Mouse (Mus musculus): Measurements from ENCODE around the gene Hoxa1.
A peak's percentile ranks its signal among the peaks of the same experiment; 100 is the strongest.

The Hoxa1 gene

DNA sequence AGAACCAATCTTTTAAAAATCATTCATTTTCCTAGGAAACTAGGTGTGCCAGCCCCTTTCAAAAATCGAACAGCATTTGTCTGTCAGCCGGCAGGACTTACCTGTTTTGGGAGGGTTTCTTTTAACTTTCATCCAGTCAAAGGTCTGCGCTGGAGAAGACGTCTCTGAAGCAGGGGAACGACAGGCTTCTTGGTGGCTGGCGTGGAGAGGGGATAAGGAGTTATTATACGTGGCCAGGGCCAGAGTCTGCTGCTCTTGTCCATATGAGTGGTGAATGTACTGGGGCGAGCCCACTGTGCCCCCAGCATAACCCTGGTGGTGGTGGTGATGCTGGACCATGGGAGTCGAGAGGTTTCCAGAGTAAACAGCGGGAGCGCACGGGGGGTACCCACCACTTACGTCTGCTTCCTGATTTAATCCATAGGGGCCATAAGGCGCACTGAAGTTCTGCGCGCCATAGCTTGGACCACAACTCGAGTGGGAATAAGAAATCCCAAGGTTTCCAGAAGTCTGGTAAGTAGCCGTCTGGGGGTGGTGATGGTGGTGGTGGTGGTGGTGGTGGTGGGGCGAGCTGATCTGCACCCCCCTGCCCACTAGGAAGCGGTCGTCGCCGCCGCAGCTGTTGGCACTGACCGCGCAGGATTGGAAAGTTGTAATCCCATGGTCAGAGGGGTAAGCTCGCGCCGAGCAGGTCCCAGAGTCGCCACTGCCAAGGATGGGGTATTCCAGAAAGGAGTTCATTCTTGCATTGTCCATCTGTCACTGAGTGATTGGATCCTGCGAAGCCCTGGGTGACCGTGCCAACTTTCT lies 446 bp downstream of the Hoxa1 start:
- no peak for DNase-seq (ENCODE audit: low spot score)

GRCm38 (mm10) chr6:52156551-52157200 lies 1.4 kb downstream of the Hoxa1 start:
- DNase-seq (ENCODE audit: low spot score): no peak

DNA sequence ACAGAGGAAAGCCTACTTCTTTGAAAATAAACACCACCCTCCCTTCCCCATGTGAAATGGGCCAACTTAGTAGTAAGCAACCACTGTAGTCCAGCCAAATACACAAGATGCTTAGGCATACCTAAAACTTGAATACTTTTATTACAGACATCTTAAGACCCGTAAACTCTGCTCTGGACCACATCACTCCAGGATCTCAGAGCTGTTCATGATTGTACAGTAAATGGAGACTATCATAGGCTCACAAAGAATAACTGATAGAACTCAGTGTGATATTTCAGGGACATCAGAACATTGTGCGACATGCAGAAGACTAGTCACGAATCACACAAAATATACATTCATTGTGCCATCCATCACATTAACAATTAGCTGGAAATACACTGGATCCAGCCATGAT lies 2.6 kb downstream of the Hoxa1 start:
- DNase-seq (ENCODE audit: low spot score): no peak

GRCm38 (mm10) chr6:52154044-52154443 lies 4.1 kb downstream of the Hoxa1 start:
- no peak for DNase-seq (ENCODE audit: low spot score)

DNA sequence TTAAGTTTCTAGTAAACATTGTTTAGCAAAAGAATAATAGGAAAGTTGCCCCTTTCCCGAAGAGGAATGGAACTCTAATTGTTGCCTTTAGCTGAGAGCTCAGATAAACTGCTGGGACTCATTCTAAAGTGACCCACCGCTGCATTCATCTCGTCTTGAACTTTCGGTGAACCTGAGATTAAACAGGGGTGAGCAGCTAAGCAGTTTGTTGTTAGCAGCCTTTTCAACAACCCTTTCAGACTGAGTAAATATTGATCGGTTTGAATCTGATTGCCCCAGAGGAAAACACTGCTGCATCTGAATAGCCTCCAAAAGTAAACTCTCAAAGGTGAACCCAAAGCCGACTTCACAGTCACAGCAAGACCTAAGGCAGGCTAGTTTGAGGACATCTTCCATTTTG lies 4.8 kb downstream of the Hoxa1 start:
- DNase-seq (ENCODE audit: low spot score): no peak

DNA sequence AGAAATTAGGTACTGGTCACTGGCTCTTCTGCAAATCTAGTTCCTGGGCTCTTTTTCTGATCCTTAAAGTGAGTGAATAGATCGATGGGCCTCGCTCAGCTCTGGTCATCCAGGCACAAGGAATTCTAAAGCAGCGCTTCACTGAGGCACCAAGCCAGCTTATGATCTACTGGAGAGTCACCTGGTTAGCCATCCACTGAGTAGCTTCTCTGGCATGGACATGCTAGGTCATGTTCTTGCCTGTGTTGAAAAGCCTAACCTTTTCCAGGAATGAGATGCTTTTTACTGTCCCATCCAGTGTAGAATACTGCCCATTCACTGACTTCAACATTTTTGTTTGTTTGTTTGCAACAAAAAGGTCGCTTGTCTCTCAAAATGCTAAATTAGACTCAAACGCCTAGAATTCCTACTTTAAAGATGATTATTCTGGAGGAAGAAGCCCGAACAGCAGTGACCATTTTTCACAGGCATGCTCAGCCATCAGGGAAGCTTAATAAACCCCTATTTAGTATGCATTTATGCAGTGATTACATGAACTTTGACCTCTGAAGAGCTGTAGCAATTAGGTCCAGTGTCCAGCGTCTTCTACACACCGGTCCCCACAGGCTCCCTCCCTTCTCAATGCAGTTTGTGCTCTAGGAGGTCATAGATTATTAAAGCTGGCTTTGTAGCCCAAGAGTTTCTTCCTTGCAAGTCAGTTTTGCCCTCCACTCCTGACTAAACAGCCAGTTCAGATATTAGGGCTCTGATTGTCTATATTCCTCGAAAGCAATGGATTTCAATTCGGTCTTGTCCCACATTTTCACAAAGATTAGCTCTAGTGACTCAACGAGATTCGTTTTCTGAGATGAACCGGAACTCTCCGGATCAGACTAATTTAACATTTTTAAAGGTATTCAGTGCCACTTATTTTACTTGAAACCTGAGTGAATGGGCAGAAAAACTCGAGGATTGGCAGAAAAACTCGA lies 5.6 kb downstream of the Hoxa1 start:
- no peak for DNase-seq (ENCODE audit: low spot score)

DNA sequence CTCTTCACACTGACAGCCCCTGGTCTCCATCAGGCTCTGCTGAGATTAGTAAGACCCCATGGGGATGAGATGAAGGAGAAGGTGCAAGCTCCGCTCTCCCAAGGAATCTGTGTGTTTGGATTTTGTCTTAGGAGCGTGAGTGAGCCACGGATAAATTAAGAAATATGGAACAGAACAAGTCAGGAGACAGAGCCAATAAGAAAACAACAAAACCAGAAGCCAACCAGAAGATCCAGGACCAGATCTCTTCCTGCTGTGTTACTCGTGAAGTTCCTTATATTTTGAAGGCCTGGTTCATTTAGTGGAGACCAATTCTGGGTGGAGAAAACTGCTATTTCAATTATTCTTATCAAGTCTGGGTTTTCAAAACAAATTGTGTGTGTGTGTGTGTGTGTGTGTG lies 6.5 kb downstream of the Hoxa1 start:
- no peak for DNase-seq (ENCODE audit: low spot score)

DNA sequence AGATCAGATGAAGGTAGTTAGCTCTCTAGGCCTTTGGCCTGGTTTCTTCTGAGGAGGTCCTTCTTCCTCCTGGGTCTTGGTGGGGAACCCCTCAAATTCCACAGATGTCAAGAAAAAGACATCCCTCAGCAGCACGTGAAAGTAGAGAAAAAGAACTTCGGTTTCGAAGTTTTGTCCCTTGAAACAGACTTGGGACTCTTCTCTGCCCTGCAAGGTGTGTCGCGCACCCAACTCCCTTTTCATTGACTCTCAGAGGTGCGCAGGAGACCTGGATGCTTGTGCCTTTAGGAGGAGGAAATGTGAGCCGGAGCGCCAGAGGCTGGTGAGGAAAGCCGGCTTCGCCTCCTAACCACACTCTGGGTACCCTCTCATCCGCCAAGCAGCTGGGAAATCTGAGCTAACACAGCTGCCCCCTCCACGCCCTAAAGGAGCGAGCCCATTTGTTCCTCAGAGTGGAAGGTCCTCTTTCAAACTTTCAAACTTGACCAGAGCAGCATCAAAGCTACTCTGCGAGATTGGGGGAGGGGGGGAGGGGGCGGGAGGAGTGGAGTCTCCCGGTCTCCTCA lies 7.6 kb downstream of the Hoxa1 start:
- DNase-seq (ENCODE audit: low spot score): no peak

GRCm38 (mm10) chr6:52139115-52139514 lies 19.0 kb downstream of the Hoxa1 start:
- DNase-seq (ENCODE audit: low spot score): no peak

DNA sequence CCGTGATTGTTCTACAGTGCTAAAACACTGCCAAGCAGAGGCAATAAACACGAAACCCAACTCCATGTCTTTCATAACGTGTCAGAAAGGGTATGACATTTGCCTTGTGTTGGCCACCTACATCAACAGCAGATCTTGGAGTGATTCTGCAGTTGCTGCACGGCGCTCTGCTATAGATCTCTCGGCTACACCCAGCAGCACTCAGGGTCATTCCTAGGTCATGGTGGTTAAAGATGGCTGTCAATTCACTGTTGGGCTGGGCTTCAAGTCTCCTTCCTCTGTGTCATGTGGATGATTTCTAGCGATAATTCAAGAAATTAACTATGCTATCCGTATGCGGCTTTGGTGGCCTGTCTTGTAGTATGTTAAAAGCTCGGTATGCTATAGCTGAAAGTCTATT lies 19.5 kb downstream of the Hoxa1 start:
- DNase-seq (ENCODE audit: low spot score): no peak

GRCm38 (mm10) chr6:52137841-52138535 lies 20.1 kb downstream of the Hoxa1 start:
- DNase-seq (ENCODE audit: low spot score): no peak

- no peak for DNase-seq (ENCODE audit: low spot score)
Observed at GRCm38 (mm10) chr6:52123673-52124072, 34.4 kb downstream of the Hoxa1 start.

DNA sequence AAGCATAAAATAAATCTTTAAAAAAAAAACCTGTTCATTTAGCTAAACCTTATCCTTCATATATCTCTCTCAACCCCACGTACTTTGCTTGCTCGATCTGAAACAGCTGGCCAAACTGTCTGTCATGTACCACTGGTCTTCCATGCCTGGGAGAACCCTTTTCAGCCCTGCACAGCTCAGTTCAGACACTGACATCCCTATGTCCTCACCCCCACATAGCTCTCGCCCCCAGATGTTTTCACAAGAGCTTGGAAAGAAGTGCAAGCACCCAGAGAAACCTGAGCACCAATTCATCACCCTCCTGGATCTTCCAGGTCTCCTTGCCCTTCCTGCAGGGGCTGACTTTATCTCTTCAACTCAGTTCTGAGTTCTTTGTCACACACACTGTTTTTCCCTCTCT lies 36.9 kb downstream of the Hoxa1 start:
- no peak for DNase-seq (ENCODE audit: low spot score)

- DNase-seq (ENCODE audit: low spot score): no peak
Observed at GRCm38 (mm10) chr6:52118903-52119635, 39.0 kb downstream of the Hoxa1 start.

DNA sequence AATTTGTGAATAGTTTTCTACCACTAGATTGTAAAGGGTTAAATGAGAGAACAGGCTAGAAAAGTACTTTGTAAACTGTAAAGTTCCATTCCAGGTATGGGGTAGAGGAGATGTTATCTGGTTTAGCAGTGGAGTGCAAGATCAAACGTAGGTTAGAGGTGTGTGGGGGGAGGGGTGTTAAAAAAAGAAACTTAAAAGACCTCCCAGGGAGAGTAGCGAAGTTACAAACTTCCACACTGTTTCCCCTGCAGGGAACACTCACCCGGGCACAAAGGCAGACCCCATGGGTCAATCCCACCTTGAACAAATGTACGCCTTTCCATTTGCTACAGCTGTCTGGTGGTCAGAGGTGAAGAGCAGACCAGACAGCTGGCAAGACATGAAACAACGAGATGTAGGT lies 42.2 kb downstream of the Hoxa1 start:
- peak; percentile 68 for DNase-seq (ENCODE audit: low spot score)

DNA sequence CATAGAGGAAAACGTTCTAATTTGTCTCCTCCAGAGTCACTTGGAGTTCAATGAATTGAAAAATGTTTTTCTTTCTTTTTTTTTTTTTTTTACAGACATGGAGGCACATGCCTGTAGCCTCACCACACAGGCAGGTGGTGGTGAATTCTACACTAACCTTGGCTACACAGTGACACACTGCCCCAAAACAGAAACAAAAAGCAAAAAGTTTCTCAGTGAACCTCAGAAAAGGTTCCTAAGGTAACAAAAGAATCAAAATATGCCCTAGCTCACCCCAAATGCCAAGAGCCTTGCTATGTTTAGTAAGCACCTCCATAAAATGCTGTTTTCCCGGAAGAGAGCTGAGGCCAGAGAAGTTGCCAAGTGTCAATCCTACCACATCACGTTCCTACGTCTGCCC lies 46.3 kb downstream of the Hoxa1 start:
- no peak for DNase-seq (ENCODE audit: low spot score)

GRCm38 (mm10) chr6:52107400-52107799 lies 50.7 kb downstream of the Hoxa1 start:
- DNase-seq (ENCODE audit: low spot score): no peak

DNA sequence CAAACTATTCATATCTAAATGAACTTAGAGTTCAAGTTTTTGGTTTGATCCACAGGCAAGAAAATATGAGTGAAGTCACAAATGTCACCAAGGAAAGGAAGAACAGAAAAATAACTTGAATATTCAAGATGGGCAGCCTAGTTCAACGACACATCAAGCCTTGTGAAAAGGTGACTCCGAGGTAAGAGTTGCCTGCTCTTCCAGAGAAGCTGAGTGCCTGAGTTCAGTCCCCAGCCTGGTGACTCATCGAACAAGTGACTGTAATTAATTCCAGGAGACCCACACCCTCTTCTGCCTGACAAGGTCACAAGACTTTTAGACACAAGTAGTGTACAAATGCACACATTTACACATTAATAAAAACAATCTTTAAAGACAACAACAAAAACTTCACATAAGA lies 51.4 kb downstream of the Hoxa1 start:
- DNase-seq (ENCODE audit: low spot score): no peak

- DNase-seq (ENCODE audit: low spot score): no peak
Observed at GRCm38 (mm10) chr6:52106178-52106577, 51.9 kb downstream of the Hoxa1 start.

Data from testis, postnatal 14 days (tissue).